Mouse (Mus musculus) lung, postnatal 0 days (tissue): ENCODE results near the gene Tbc1d22b.

Experiments
- CTCF ChIP-seq: IDR thresholded peaks from 2 replicates; pipeline ENCODE4 v1.5.1; 2016; ENCODE audit warnings: antibody characterized with exemption, mild to moderate bottlenecking
- EP300 ChIP-seq: IDR thresholded peaks from 2 replicates; pipeline ENCODE4 v1.6.1; 2016; ENCODE audit warnings: antibody characterized with exemption, mild to moderate bottlenecking, control low read depth

GRCm38 (mm10) chr17:29556893-29557292 lies 7.3 kb downstream of the Tbc1d22b start:
- TF ChIP-seq EP300 (no peak), CTCF (no peak)
